Mouse (Mus musculus): ENCODE results near the gene Ugt1a2. TPM values are rescaled to one million over a fixed set of nuclear protein-coding genes. Genes with fewer than 3 reads are reported as not detected.
"Not testable (repeated sequence)": the region's sequence is repeated elsewhere in the genome, so short reads cannot be mapped to it uniquely, and the experiment has no call there.

Gene Ugt1a2
- polyA plus RNA-seq, 1 experiment, result not detected

DNA sequence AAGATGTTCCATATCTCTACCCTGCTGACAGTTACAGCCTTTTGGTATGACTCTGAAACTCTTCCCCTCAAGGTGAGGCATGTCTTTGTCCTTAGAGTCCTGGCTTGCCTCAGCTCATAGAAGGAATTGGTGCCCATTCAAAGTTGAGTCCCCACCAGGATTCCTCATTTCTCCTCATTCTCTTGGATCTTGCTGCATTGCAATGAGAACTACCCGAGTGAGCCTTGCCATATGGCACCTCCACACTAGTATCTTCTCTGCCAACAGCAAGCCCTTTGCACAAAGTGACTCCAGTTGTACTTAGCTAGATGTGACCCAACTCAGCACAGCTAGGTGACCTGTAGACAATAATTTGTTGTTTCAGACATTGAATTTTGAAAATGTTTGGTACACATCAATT lies 23.2 kb downstream of the Ugt1a2 start:
- H3K79me3 ChIP-seq (ENCODE audit: low read depth), result no peaks in the 10 kb centered on the region
- no peak overlapping the region for H3ac ChIP-seq (ENCODE audit: control insufficient read depth, insufficient read length, low read depth)
- TF ChIP-seq USF1 (IDR thresholded peaks at IDR 0.05; ENCODE audit: low read depth) (no peak), MYOG (IDR thresholded peaks at IDR 0.05; ENCODE audit: control insufficient read depth, extremely low read depth, insufficient read length) (no peak), FOSL1 (IDR thresholded peaks at IDR 0.05; ENCODE audit: insufficient read depth, low read length, poor library complexity, severe bottlenecking) (no peak), CTCF (IDR thresholded peaks at IDR 0.05; ENCODE audit: control insufficient read depth, insufficient read depth, insufficient read length) (no peak), MAX (IDR thresholded peaks at IDR 0.05) (no peak), MYOD1 (IDR thresholded peaks at IDR 0.05; ENCODE audit: control insufficient read depth, insufficient read length, low read depth) (no peak), CEBPB (IDR thresholded peaks at IDR 0.05; ENCODE audit: low read depth) (no peak)
- H3K27me3 ChIP-seq (ENCODE audit: control insufficient read depth, insufficient read depth, insufficient read length), result no peaks in the 10 kb centered on the region
- no peaks in the 10 kb centered on the region for H3K79me2 ChIP-seq (ENCODE audit: control insufficient read depth, insufficient read depth)
- H3K36me3 ChIP-seq (ENCODE audit: control insufficient read depth, insufficient read depth), result no peaks in the 10 kb centered on the region
- no peak overlapping the region for H3K4me3 ChIP-seq (ENCODE audit: insufficient read depth, poor library complexity, severe bottlenecking)

- no peak overlapping the region for H3ac ChIP-seq (ENCODE audit: control insufficient read depth, insufficient read length, low read depth)
- H3K79me3 ChIP-seq (ENCODE audit: low read depth), result no peaks in the 10 kb centered on the region
- no peaks in the 10 kb centered on the region for H3K36me3 ChIP-seq (ENCODE audit: control insufficient read depth, insufficient read depth)
- no peak overlapping the region for H3K4me3 ChIP-seq (ENCODE audit: insufficient read depth, poor library complexity, severe bottlenecking)
- TF ChIP-seq CEBPB (IDR thresholded peaks at IDR 0.05; ENCODE audit: low read depth) (no peak), MAX (IDR thresholded peaks at IDR 0.05) (no peak), MYOG (IDR thresholded peaks at IDR 0.05; ENCODE audit: control insufficient read depth, extremely low read depth, insufficient read length) (no peak), FOSL1 (IDR thresholded peaks at IDR 0.05; ENCODE audit: insufficient read depth, low read length, poor library complexity, severe bottlenecking) (no peak), USF1 (IDR thresholded peaks at IDR 0.05; ENCODE audit: low read depth) (no peak), CTCF (IDR thresholded peaks at IDR 0.05; ENCODE audit: control insufficient read depth, insufficient read depth, insufficient read length) (no peak), MYOD1 (IDR thresholded peaks at IDR 0.05; ENCODE audit: control insufficient read depth, insufficient read length, low read depth) (no peak)
- H3K27me3 ChIP-seq (ENCODE audit: control insufficient read depth, insufficient read depth, insufficient read length), result no peaks in the 10 kb centered on the region
- no peaks in the 10 kb centered on the region for H3K79me2 ChIP-seq (ENCODE audit: control insufficient read depth, insufficient read depth)
Observed at GRCm38 (mm10) chr1:88224029-88224776, 23.8 kb downstream of the Ugt1a2 start.

DNA sequence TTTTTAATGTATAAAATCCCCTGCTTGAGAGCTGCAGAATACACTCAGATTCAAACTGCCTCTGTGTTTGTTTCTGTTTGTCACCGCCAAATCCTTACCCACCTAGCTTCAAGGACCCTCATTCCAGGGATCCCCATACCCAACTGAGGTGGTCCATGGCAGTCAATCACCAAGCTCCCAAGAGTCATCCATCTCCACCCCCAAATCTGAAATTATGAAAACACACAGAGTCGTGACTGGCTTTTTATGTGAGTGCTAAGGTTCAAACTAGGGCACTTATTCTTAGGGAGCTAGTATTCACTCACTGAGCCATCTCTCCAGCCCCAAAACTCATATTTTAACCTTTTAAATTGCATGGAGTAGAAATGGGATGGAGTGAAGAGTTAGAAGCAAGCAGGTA lies 24.9 kb downstream of the Ugt1a2 start:
- H3K79me3 ChIP-seq (ENCODE audit: low read depth); H3ac ChIP-seq (ENCODE audit: control insufficient read depth, insufficient read length, low read depth); H3K36me3 ChIP-seq (ENCODE audit: control insufficient read depth, insufficient read depth): not testable (repeated sequence)

DNA sequence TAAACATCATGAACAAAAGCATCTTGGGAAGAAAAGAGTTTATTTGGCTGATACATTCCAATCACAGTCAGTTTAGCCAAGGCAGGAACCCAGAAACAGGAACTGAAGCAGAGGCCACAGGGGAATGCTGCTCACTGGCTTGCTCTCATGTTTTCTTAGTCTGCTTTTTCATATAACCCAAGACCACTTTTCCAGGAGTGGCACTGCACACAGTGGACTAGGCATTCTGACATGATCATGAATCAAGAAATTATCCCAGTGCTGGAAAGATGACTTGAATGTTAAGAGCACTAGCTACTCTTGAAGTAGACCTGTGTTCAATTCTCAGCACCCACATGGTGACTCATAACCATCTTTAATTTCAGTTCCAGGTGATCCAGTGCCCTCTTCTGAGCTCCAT lies 25.3 kb downstream of the Ugt1a2 start:
- no peak for TF ChIP-seq MAX (IDR thresholded peaks at IDR 0.05)
- Histone ChIP-seq H3ac (ENCODE audit: control insufficient read depth, insufficient read length, low read depth) (no peak overlapping the region), H3K27me3 (ENCODE audit: control insufficient read depth, insufficient read depth, insufficient read length) (peaks cover 9% of the 10 kb centered on the region), H3K79me2 (ENCODE audit: control insufficient read depth, insufficient read depth) (no peaks in the 10 kb centered on the region), H3K4me3 (ENCODE audit: insufficient read depth, poor library complexity, severe bottlenecking) (no peak overlapping the region), H3K36me3 (ENCODE audit: control insufficient read depth, insufficient read depth) (no peaks in the 10 kb centered on the region), H3K79me3 (ENCODE audit: low read depth) (no peaks in the 10 kb centered on the region)

More for the DNA sequence above, 24.9 kb downstream of the Ugt1a2 start:
- not testable (repeated sequence) for H3K4me3 ChIP-seq (ENCODE audit: insufficient read depth, poor library complexity, severe bottlenecking); H3K79me2 ChIP-seq (ENCODE audit: control insufficient read depth, insufficient read depth); H3K27me3 ChIP-seq (ENCODE audit: control insufficient read depth, insufficient read depth, insufficient read length)

- H3K79me3 ChIP-seq (ENCODE audit: low read depth), result no peaks in the 10 kb centered on the region
- TF ChIP-seq CTCF (IDR thresholded peaks at IDR 0.05; ENCODE audit: control insufficient read depth, insufficient read depth, insufficient read length) (no peak), MYOG (IDR thresholded peaks at IDR 0.05; ENCODE audit: control insufficient read depth, extremely low read depth, insufficient read length) (no peak), CEBPB (IDR thresholded peaks at IDR 0.05; ENCODE audit: low read depth) (no peak), USF1 (IDR thresholded peaks at IDR 0.05; ENCODE audit: low read depth) (no peak), MAX (IDR thresholded peaks at IDR 0.05) (no peak), MYOD1 (IDR thresholded peaks at IDR 0.05; ENCODE audit: control insufficient read depth, insufficient read length, low read depth) (no peak), FOSL1 (IDR thresholded peaks at IDR 0.05; ENCODE audit: insufficient read depth, low read length, poor library complexity, severe bottlenecking) (no peak)
Observed at GRCm38 (mm10) chr1:88226670-88227379, 26.4 kb downstream of the Ugt1a2 start, which contains the start of gene Mroh2a. Mroh2a (plus strand) TSS chr1:88226986.

DNA sequence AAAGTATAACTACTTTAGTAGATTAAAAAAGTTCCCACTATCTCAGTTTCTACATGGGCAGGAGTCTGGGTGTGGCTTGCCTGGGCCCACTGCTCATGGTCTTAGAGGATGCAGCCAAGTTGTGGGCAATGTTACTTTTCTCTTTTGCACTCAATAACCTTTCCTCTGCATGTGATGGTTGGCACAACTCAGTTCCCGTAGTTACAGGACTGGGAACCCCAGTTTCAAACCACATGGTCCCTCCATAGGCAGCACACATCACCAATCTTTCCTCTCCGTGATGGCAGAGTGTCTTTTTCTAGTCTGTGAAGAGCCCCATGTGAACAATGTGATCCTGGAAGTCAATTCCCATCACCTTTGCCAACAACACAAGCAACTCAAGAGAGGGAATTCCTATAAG lies 27.1 kb downstream of the Ugt1a2 start:
- TF ChIP-seq CTCF (IDR thresholded peaks at IDR 0.05; ENCODE audit: control insufficient read depth, insufficient read depth, insufficient read length) (no peak), MAX (IDR thresholded peaks at IDR 0.05) (no peak), USF1 (IDR thresholded peaks at IDR 0.05; ENCODE audit: low read depth) (no peak), MYOG (IDR thresholded peaks at IDR 0.05; ENCODE audit: control insufficient read depth, extremely low read depth, insufficient read length) (no peak), MYOD1 (IDR thresholded peaks at IDR 0.05; ENCODE audit: control insufficient read depth, insufficient read length, low read depth) (no peak), CEBPB (IDR thresholded peaks at IDR 0.05; ENCODE audit: low read depth) (no peak), FOSL1 (IDR thresholded peaks at IDR 0.05; ENCODE audit: insufficient read depth, low read length, poor library complexity, severe bottlenecking) (no peak)
- no peak overlapping the region for H3ac ChIP-seq (ENCODE audit: control insufficient read depth, insufficient read length, low read depth)
- H3K27me3 ChIP-seq (ENCODE audit: control insufficient read depth, insufficient read depth, insufficient read length), result peaks cover 15% of the 10 kb centered on the region
- no peak overlapping the region for H3K4me3 ChIP-seq (ENCODE audit: insufficient read depth, poor library complexity, severe bottlenecking)
- H3K79me2 ChIP-seq (ENCODE audit: control insufficient read depth, insufficient read depth), result no peaks in the 10 kb centered on the region
- H3K36me3 ChIP-seq (ENCODE audit: control insufficient read depth, insufficient read depth), result no peaks in the 10 kb centered on the region
- H3K79me3 ChIP-seq (ENCODE audit: low read depth), result no peaks in the 10 kb centered on the region

More at GRCm38 (mm10) chr1:88226670-88227379, 26.4 kb downstream of the Ugt1a2 start, which contains the start of gene Mroh2a:
- Histone ChIP-seq H3K27me3 (ENCODE audit: control insufficient read depth, insufficient read depth, insufficient read length) (peaks cover 10% of the 10 kb centered on the region), H3K79me2 (ENCODE audit: control insufficient read depth, insufficient read depth) (no peaks in the 10 kb centered on the region), H3K36me3 (ENCODE audit: control insufficient read depth, insufficient read depth) (no peaks in the 10 kb centered on the region), H3ac (ENCODE audit: control insufficient read depth, insufficient read length, low read depth) (no peak within 1 kb of the TSS), H3K4me3 (ENCODE audit: insufficient read depth, poor library complexity, severe bottlenecking) (no peak within 1 kb of the TSS)
